Mouse (Mus musculus) G1E (cell line): ENCODE results near the gene Spats2. TPM values are rescaled to one million over a fixed set of nuclear protein-coding genes. Genes with fewer than 3 reads are reported as not detected.

Experiments used
- ATAC-seq: 2 replicates; pipeline ENCODE4 v1.8.0; 2016; ENCODE audit warnings: mild to moderate bottlenecking; ENCODE audit not compliant: insufficient number of reproducible peaks, poor library complexity, low FRiP score, severe bottlenecking; ENCODE audit errors: extremely low read depth
- DNase-seq: peaks from one replicate; pipeline ENCODE4 v3.0.0; 2012; ENCODE audit warnings: low spot score
- H3K27me3 ChIP-seq: 2 replicates; pipeline ENCODE4 v1.6.1; 2012; ENCODE audit warnings: mild to moderate bottlenecking, low read length, inconsistent platforms; ENCODE audit not compliant: insufficient read depth
- H3K36me3 ChIP-seq: replicated peaks from 2 replicates; pipeline ENCODE3; 2012; ENCODE audit warnings: mild to moderate bottlenecking, inconsistent platforms
- H3K4me1 ChIP-seq: 2 replicates; pipeline ENCODE4 v1.6.1; 2012; ENCODE audit warnings: low read depth, low read length, inconsistent platforms, mixed read lengths; ENCODE audit not compliant: insufficient read depth
- H3K4me3 ChIP-seq: 2 replicates; pipeline ENCODE4 v1.5.1; 2012; ENCODE audit warnings: low read depth, mild to moderate bottlenecking, inconsistent platforms, low read length, moderate library complexity, mixed read lengths
- H3K9me3 ChIP-seq: replicated peaks from 2 replicates; pipeline ENCODE4 v1.6.1; 2012; ENCODE audit warnings: inconsistent platforms
- CTCF ChIP-seq: IDR thresholded peaks from 2 replicates; pipeline ENCODE4 v1.5.1; 2012; ENCODE audit warnings: low read depth, low read length, inconsistent platforms, mixed read lengths
- GATA1 ChIP-seq: IDR thresholded peaks from 2 replicates; pipeline ENCODE4 v1.6.1; 2012; ENCODE audit warnings: borderline replicate concordance, low read length, inconsistent platforms, mixed read lengths
- GATA2 ChIP-seq: IDR thresholded peaks from 2 replicates; pipeline ENCODE4 v1.6.1; 2012; ENCODE audit warnings: low read depth, low read length, inconsistent platforms, borderline replicate concordance
- POLR2AphosphoS5 ChIP-seq: IDR thresholded peaks from 2 replicates; pipeline ENCODE4 v1.6.1; 2012; ENCODE audit warnings: low read depth, low read length, inconsistent platforms; ENCODE audit not compliant: insufficient replicate concordance
- TAL1 ChIP-seq: conservative IDR thresholded peaks from 2 replicates; pipeline ENCODE4 v1.6.1; 2012; ENCODE audit warnings: low read depth, low read length, inconsistent platforms, mixed read lengths
- polyA plus RNA-seq: library from polyadenylated mRNA; stranded (reverse); fragments of >175 nt; gene quantifications from 2 replicates; pipeline ENCODE4 v1.2.3, GENCODE M21; 2012
- total RNA-seq, 2 experiments: library from RNA; stranded (forward) in 1 of 2; stranded (reverse) in 1 of 2; fragments of 200-1000 nt in 1 of 2; fragments of >200 nt in 1 of 2; fragmentation: Nextera tagmentation in 1 of 2; gene quantifications; 2 replicates each; pipeline ENCODE4 v1.2.3; 2014 to 2017

Gene Spats2
- total and polyA plus RNA-seq, 3 experiments, result 0.05 TPM; not detected in 2

- H3K36me3 ChIP-seq, result no peaks in the 10 kb centered on the region
- no peak for TF ChIP-seq TAL1
- TF ChIP-seq GATA1, result no peak
- no peak for TF ChIP-seq CTCF
- TF ChIP-seq POLR2AphosphoS5, result no peak
- no peak overlapping the region for H3K4me3 ChIP-seq
- 0 out of 2 replicates have a peak, but pooled peaks cover 2% of the 10 kb centered on the region for H3K27me3 ChIP-seq
- no peaks in the 10 kb centered on the region for H3K9me3 ChIP-seq
- DNase-seq (no peak), ATAC-seq (no peak)
- H3K4me1 ChIP-seq, result no peaks in the 10 kb centered on the region
Measured at GRCm38 (mm10) chr15:99111139-99111538, 14.6 kb upstream of the Spats2 start.

GRCm38 (mm10) chr15:99111809-99112208 is 13.9 kb upstream of the Spats2 start:
- TF ChIP-seq POLR2AphosphoS5, result no peak
- no peak for TF ChIP-seq CTCF
- no peak for TF ChIP-seq GATA1
- no peak for TF ChIP-seq GATA2
- no peak for TF ChIP-seq TAL1
- no peak for DNase-seq
- Histone ChIP-seq H3K36me3 (no peaks in the 10 kb centered on the region), H3K4me1 (no peaks in the 10 kb centered on the region), H3K27me3 (0 out of 2 replicates have a peak, but pooled peaks cover 2% of the 10 kb centered on the region), H3K9me3 (no peaks in the 10 kb centered on the region), H3K4me3 (no peak overlapping the region)
- no peak for ATAC-seq

GRCm38 (mm10) chr15:99112843-99113395 is 12.8 kb upstream of the Spats2 start:
- no peak for TF ChIP-seq POLR2AphosphoS5
- TF ChIP-seq GATA1, result no peak
- no peak for TF ChIP-seq GATA2

GRCm38 (mm10) chr15:99113396-99113975 is 12.2 kb upstream of the Spats2 start:
- no peaks in the 10 kb centered on the region for H3K9me3 ChIP-seq
- H3K4me3 ChIP-seq, result no peak overlapping the region
- ATAC-seq (no peak), DNase-seq (no peak)
- TF ChIP-seq TAL1 (no peak), GATA1 (no peak), GATA2 (no peak), CTCF (no peak), POLR2AphosphoS5 (no peak)
- 0 out of 2 replicates have a peak, but pooled peaks cover 3% of the 10 kb centered on the region for H3K27me3 ChIP-seq
- no peaks in the 10 kb centered on the region for H3K36me3 ChIP-seq
- no peaks in the 10 kb centered on the region for H3K4me1 ChIP-seq

More at GRCm38 (mm10) chr15:99112843-99113395, 12.8 kb upstream of the Spats2 start:
- no peak for DNase-seq
- no peaks in the 10 kb centered on the region for H3K9me3 ChIP-seq
- no peak overlapping the region for H3K4me3 ChIP-seq
- no peak for ATAC-seq
- no peaks in the 10 kb centered on the region for H3K4me1 ChIP-seq
- no peaks in the 10 kb centered on the region for H3K27me3 ChIP-seq
- H3K36me3 ChIP-seq, result no peaks in the 10 kb centered on the region

- DNase-seq (no peak), ATAC-seq (no peak)
- no peaks in the 10 kb centered on the region for H3K4me1 ChIP-seq
- 0 out of 2 replicates have a peak, but pooled peaks cover 3% of the 10 kb centered on the region for H3K27me3 ChIP-seq
- H3K36me3 ChIP-seq, result no peaks in the 10 kb centered on the region
- TF ChIP-seq GATA2 (no peak), POLR2AphosphoS5 (no peak), TAL1 (no peak), CTCF (no peak), GATA1 (no peak)
- H3K4me3 ChIP-seq, result no peak overlapping the region
- no peaks in the 10 kb centered on the region for H3K9me3 ChIP-seq
Measured at GRCm38 (mm10) chr15:99114312-99115064, 11.2 kb upstream of the Spats2 start.

GRCm38 (mm10) chr15:99115065-99115423 is 10.7 kb upstream of the Spats2 start:
- Histone ChIP-seq H3K4me3 (no peak overlapping the region), H3K4me1 (no peaks in the 10 kb centered on the region), H3K36me3 (no peaks in the 10 kb centered on the region), H3K9me3 (no peaks in the 10 kb centered on the region), H3K27me3 (0 out of 2 replicates have a peak, but pooled peaks cover 3% of the 10 kb centered on the region)
- TF ChIP-seq GATA2 (no peak), GATA1 (no peak), TAL1 (no peak), POLR2AphosphoS5 (no peak), CTCF (no peak)
- ATAC-seq, result no peak
- no peak for DNase-seq

- no peak overlapping the region for H3K4me3 ChIP-seq
- H3K4me1 ChIP-seq, result no peaks in the 10 kb centered on the region
- ATAC-seq, result no peak
- no peaks in the 10 kb centered on the region for H3K9me3 ChIP-seq
- peaks cover 3% of the 10 kb centered on the region; the same call in 1 of the 2 replicates for H3K27me3 ChIP-seq
- TF ChIP-seq GATA1 (no peak), GATA2 (no peak), POLR2AphosphoS5 (no peak), TAL1 (no peak), CTCF (no peak)
- no peaks in the 10 kb centered on the region for H3K36me3 ChIP-seq
- no peak for DNase-seq
Measured at GRCm38 (mm10) chr15:99116539-99116938, 9.2 kb upstream of the Spats2 start.
